Mouse (Mus musculus): ENCODE measurements around the gene Ankrd45. TPM values are rescaled to one million over a fixed set of nuclear protein-coding genes. Genes with fewer than 3 reads are reported as not detected.
"Not testable (repeated sequence)": the region's sequence is repeated elsewhere in the genome, so short reads cannot be mapped to it uniquely, and the experiment has no call there.

The Ankrd45 gene
- polyA plus RNA-seq, 1 experiment from 2014 or later, result 25.4 TPM

DNA sequence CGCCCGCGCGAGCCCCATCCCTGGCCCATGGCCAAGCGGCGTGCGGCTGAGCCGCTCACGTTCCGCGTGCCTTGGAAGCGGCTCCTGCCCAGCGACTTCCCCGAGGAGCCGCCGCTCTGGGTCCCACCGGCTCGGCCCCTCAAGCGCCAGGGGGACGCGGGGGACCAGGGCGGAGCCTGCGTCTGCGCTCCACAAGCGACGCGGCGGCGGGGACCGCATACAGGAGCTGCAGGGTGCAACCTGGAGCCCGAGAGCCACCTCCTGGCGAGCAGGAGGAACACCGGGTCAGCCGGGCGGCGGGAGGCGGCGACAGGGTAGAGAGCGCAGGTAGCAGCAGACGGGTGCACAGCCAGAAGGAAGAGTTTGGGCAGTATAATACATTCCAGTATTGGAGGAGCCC lies 28.2 kb downstream of the Ankrd45 start:
- 1% methylated on average over 40 of the region's 40 CpGs for WGBS
- ATAC-seq (ENCODE audit: low FRiP score, low TSS enrichment) (peak; percentile 88), DNase-seq (peak; percentile 86)
- Histone ChIP-seq H3K4me1 (ENCODE audit: control insufficient read depth, insufficient read depth, low read length) (no peaks in the 10 kb centered on the region), H3K9me3 (ENCODE audit: control insufficient read depth, low read length) (no peaks in the 10 kb centered on the region), H3K36me3 (ENCODE audit: control insufficient read depth, insufficient read depth, low read length) (no peaks in the 10 kb centered on the region), H3K9ac (replicated peaks; ENCODE audit: low read length) (peak overlapping the region; percentile 58; the same call in 1 of the 2 replicates), H3K27ac (replicated peaks; ENCODE audit: low read depth, low read length) (no peak overlapping the region), H3K4me2 (ENCODE audit: low read length) (peak overlapping the region; percentile 75), H3K27me3 (ENCODE audit: control insufficient read depth, insufficient read depth, low read length) (0 out of 2 replicates have a peak, but pooled peaks cover 3% of the 10 kb centered on the region), H3K4me3 (replicated peaks; ENCODE audit: low read depth, low read length) (peak overlapping the region; percentile 45)

DNA sequence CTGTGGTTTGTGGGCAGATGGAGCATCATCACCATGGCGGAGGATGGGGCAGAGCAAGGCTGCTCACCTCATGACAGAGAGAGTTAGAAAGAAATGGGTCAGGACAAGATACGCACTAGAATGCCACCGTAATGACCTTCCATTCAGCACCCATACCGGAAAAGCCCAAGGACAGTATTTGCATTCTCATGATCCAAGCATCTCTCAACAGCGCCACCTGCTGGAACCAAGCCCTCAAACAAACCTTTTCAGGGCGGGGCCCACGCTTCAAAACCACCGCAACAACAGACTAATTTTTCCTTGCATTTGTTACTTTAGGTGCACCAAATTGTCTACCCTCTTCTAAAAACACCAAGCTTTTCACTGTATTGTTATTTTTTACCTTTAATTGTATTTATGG lies 38.2 kb downstream of the Ankrd45 start:
- Histone ChIP-seq H3K4me1 (ENCODE audit: control insufficient read depth, insufficient read depth, low read length) (no peaks in the 10 kb centered on the region), H3K27me3 (ENCODE audit: control insufficient read depth, insufficient read depth, low read length) (no peaks in the 10 kb centered on the region), H3K4me3 (replicated peaks; ENCODE audit: low read depth, low read length) (no peak overlapping the region), H3K4me2 (ENCODE audit: low read length) (no peak overlapping the region), H3K9ac (replicated peaks; ENCODE audit: low read length) (no peak overlapping the region), H3K36me3 (ENCODE audit: control insufficient read depth, insufficient read depth, low read length) (no peaks in the 10 kb centered on the region), H3K27ac (replicated peaks; ENCODE audit: low read depth, low read length) (no peak overlapping the region), H3K9me3 (ENCODE audit: control insufficient read depth, low read length) (no peaks in the 10 kb centered on the region)
- WGBS, result 52% methylated on average over 8 of the region's 8 CpGs
- DNase-seq, result peak; percentile 58
- ATAC-seq (ENCODE audit: low FRiP score, low TSS enrichment), result no peak

DNA sequence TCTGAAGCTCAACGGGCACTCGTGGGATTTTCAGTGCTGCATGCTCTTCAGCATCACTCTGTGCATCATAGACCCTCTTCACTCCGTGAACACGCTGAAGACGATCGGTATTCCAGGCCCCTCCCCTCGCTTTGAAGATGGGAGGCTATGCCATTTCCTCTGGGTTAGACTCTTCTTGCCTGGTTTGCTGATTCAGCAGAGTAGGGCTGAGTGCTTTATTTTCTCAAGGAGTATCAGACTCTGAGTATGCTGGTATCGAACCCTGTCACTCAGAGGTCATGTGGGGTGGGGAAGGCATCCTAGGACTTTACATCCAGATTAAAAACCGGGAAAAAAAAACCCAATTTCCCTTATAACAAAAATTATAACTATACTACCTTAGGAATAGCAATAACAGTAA lies 39.9 kb downstream of the Ankrd45 start:
- Histone ChIP-seq H3K27ac (replicated peaks; ENCODE audit: low read depth, low read length) (no peak overlapping the region), H3K27me3 (ENCODE audit: control insufficient read depth, insufficient read depth, low read length) (no peaks in the 10 kb centered on the region), H3K4me2 (ENCODE audit: low read length) (no peak overlapping the region), H3K4me3 (replicated peaks; ENCODE audit: low read depth, low read length) (no peak overlapping the region), H3K9ac (replicated peaks; ENCODE audit: low read length) (no peak overlapping the region), H3K4me1 (ENCODE audit: control insufficient read depth, insufficient read depth, low read length) (no peaks in the 10 kb centered on the region), H3K36me3 (ENCODE audit: control insufficient read depth, insufficient read depth, low read length) (no peaks in the 10 kb centered on the region), H3K9me3 (ENCODE audit: control insufficient read depth, low read length) (no peaks in the 10 kb centered on the region)
- 87% methylated on average over 9 of the region's 9 CpGs for WGBS
- ATAC-seq (ENCODE audit: low FRiP score, low TSS enrichment) (no peak), DNase-seq (no peak)

DNA sequence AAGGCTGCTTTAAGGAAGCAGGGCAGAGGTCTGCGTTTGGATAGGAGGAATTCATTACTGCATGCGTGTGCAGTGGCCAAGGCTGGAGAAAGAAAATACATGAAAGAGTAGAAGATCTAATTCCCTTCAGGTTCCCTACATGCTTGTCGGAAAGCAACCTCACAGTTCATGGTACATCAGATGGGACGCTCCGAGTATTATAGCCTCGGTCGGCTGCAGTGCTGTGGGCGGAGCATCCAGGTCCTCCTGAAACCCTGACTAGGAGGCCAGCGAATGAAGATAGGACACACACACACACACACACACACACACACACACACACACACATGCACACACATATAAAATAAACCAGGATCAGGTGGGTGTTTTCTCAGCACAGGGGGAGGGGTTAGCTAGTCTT lies 41.2 kb downstream of the Ankrd45 start:
- ATAC-seq (ENCODE audit: low FRiP score, low TSS enrichment), result no peak
- WGBS, result 73% methylated on average over 9 of the region's 9 CpGs
- no peak overlapping the region for H3K9ac ChIP-seq (replicated peaks; ENCODE audit: low read length)
- no peaks in the 10 kb centered on the region for H3K9me3 ChIP-seq (ENCODE audit: control insufficient read depth, low read length)
- H3K27ac ChIP-seq (replicated peaks; ENCODE audit: low read depth, low read length), result no peak overlapping the region
- H3K4me3 ChIP-seq (replicated peaks; ENCODE audit: low read depth, low read length), result no peak overlapping the region
- DNase-seq, result no peak
- H3K36me3 ChIP-seq (ENCODE audit: control insufficient read depth, insufficient read depth, low read length), result no peaks in the 10 kb centered on the region
- no peaks in the 10 kb centered on the region for H3K27me3 ChIP-seq (ENCODE audit: control insufficient read depth, insufficient read depth, low read length)
- H3K4me2 ChIP-seq (ENCODE audit: low read length), result no peak overlapping the region
- no peaks in the 10 kb centered on the region for H3K4me1 ChIP-seq (ENCODE audit: control insufficient read depth, insufficient read depth, low read length)

DNA sequence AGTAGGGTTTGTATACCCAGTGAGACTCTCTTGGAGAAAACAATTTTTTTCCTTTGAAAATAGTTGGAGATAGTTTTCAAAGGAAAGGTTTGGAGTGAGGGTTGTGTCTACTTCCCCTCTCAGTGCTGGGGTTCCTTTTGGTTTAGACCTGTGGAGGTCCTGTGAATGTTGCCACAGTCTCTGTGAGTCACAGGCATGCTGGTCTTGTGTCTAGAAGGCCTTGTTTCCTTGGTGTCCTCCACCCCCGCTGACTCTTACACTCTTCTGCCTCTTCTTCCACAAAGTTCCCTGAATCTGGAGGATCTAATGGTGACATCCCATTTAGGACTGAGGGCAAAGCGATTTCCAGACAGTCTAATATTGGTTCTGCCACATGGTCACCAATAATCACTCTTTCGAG lies 42.9 kb downstream of the Ankrd45 start:
- Histone ChIP-seq H3K9me3 (ENCODE audit: control insufficient read depth, low read length) (no peaks in the 10 kb centered on the region), H3K36me3 (ENCODE audit: control insufficient read depth, insufficient read depth, low read length) (no peaks in the 10 kb centered on the region), H3K27me3 (ENCODE audit: control insufficient read depth, insufficient read depth, low read length) (no peaks in the 10 kb centered on the region), H3K4me1 (ENCODE audit: control insufficient read depth, insufficient read depth, low read length) (no peaks in the 10 kb centered on the region), H3K4me3 (replicated peaks; ENCODE audit: low read depth, low read length) (no peak overlapping the region), H3K9ac (replicated peaks; ENCODE audit: low read length) (no peak overlapping the region), H3K27ac (replicated peaks; ENCODE audit: low read depth, low read length) (no peak overlapping the region), H3K4me2 (ENCODE audit: low read length) (no peak overlapping the region)
- WGBS, result 90% methylated on average over 3 of the region's 3 CpGs
- no peak for DNase-seq
- ATAC-seq (ENCODE audit: low FRiP score, low TSS enrichment), result no peak

DNA sequence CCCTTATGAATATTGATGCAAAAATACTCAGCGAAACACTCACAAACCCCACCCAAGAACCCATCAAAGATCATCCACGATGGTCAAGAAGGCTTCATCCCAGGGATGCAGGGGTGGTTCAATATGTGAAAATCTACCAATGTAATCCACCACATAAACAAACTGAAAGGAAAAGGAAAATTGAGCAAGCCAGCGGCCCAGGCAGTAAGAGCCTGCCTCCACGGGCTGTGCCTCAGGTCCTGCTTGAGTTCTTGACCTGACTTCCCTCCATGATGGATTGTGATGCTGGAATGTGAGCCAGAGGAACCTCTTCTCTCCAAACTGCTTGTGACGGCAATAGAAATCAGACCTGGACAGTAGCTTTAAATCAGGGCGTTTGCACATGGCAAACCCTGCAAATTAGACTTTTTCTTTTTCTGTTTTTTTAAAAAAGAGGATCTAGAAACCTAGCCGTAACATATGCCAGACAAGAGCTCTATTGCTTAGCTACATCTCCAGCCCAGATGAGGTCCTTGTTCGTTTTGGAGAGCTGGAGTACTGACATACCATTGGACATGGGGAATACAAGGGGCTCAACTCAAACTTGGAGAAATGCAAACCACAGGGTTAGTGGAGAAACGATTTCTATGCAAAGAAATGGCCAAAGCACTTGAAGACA lies 47.9 kb downstream of the Ankrd45 start:
- no peak overlapping the region for H3K4me3 ChIP-seq (replicated peaks; ENCODE audit: low read depth, low read length)
- 83% methylated on average over 9 of the region's 9 CpGs for WGBS
- H3K4me2 ChIP-seq (ENCODE audit: low read length), result no peak overlapping the region
- no peak overlapping the region for H3K9ac ChIP-seq (replicated peaks; ENCODE audit: low read length)
- no peaks in the 10 kb centered on the region for H3K36me3 ChIP-seq (ENCODE audit: control insufficient read depth, insufficient read depth, low read length)
- DNase-seq (no peak), ATAC-seq (ENCODE audit: low FRiP score, low TSS enrichment) (no peak)
- H3K9me3 ChIP-seq (ENCODE audit: control insufficient read depth, low read length), result no peaks in the 10 kb centered on the region
- no peaks in the 10 kb centered on the region for H3K27me3 ChIP-seq (ENCODE audit: control insufficient read depth, insufficient read depth, low read length)
- no peak overlapping the region for H3K27ac ChIP-seq (replicated peaks; ENCODE audit: low read depth, low read length)
- no peaks in the 10 kb centered on the region for H3K4me1 ChIP-seq (ENCODE audit: control insufficient read depth, insufficient read depth, low read length)

DNA sequence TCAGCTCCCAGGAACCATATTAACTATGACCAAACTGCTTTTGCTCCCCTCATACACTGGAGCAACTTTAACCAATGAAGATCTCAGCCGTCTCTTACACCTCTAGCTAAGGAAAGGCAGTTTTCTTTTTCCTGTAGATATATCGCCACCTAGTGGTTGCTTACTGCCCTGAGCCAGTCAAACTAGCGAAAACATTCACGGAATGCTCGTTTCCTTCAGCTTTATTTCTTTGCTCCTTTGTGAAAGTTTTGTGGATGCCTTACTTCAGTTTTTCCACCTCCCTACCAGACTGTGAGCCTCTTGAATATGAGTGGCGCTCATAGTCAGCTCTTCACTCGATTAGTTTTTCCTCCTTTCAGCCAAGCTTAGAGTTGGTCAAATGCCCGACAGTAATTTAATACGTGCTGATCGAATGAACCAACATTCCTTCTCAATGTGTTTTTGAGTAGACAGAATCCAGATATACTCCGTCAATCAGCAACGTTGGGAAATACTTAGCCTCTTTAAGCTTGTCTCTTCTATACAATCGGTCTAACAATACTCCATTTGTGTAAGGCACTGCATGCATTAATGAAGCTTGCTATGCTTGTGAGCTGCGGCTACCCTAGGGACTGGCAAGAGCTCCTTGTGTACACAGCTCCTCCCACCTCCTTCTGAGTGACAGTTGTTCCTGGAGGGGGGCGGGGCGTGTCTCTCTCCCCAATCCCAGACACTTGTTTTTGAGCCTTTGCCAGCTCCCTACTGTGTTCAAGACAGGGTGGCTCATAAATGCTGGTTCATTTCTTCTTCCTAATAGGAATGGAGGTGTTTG lies 53.3 kb downstream of the Ankrd45 start:
- H3K4me2 ChIP-seq (ENCODE audit: low read length), result peak overlapping the region; percentile 66

DNA sequence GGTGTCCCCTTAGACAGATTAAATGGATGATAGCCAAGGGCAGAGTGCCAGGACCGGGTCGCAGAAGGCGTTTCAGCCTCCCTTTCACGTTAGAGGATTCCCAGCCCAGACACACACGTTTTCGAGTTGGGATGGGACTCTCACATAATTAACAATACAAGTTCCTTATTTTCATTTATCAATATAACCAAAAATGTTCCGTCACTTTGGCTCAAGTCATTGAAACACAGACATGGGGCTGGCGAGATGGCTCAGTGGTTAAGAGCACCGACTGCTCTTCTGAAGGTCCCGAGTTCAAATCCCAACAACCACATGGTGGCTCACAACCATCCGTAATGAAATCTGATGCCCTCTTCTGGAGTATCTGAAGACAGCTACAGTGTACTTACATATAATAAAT lies 53.9 kb downstream of the Ankrd45 start:
- H3K27ac ChIP-seq (replicated peaks; ENCODE audit: low read depth, low read length), result peak overlapping the region; percentile 71; the same call in 1 of the 2 replicates
- H3K4me2 ChIP-seq (ENCODE audit: low read length), result peak overlapping the region; percentile 66
- ATAC-seq (ENCODE audit: low FRiP score, low TSS enrichment); DNase-seq; H3K9ac ChIP-seq (replicated peaks; ENCODE audit: low read length); H3K9me3 ChIP-seq (ENCODE audit: control insufficient read depth, low read length); H3K36me3 ChIP-seq (ENCODE audit: control insufficient read depth, insufficient read depth, low read length); H3K4me1 ChIP-seq (ENCODE audit: control insufficient read depth, insufficient read depth, low read length); H3K27me3 ChIP-seq (ENCODE audit: control insufficient read depth, insufficient read depth, low read length): not testable (repeated sequence)
- 48% methylated on average over 11 of the region's 11 CpGs for WGBS
- peak overlapping the region; percentile 37 for H3K4me3 ChIP-seq (replicated peaks; ENCODE audit: low read depth, low read length)

More for the DNA sequence above, 53.3 kb downstream of the Ankrd45 start:
- H3K27me3 ChIP-seq (ENCODE audit: control insufficient read depth, insufficient read depth, low read length), result no peaks in the 10 kb centered on the region
- no peaks in the 10 kb centered on the region for H3K4me1 ChIP-seq (ENCODE audit: control insufficient read depth, insufficient read depth, low read length)
- H3K9me3 ChIP-seq (ENCODE audit: control insufficient read depth, low read length), result no peaks in the 10 kb centered on the region
- WGBS, result 0% methylated on average over 16 of the region's 16 CpGs
- H3K27ac ChIP-seq (replicated peaks; ENCODE audit: low read depth, low read length), result peak overlapping the region; percentile 71
- ATAC-seq (ENCODE audit: low FRiP score, low TSS enrichment) (peak; percentile 96), DNase-seq (peak; percentile 95)
- no peak overlapping the region; the same call in 1 of the 2 replicates for H3K9ac ChIP-seq (replicated peaks; ENCODE audit: low read length)
- H3K36me3 ChIP-seq (ENCODE audit: control insufficient read depth, insufficient read depth, low read length), result no peaks in the 10 kb centered on the region
- H3K4me3 ChIP-seq (replicated peaks; ENCODE audit: low read depth, low read length), result peak overlapping the region; percentile 37

DNA sequence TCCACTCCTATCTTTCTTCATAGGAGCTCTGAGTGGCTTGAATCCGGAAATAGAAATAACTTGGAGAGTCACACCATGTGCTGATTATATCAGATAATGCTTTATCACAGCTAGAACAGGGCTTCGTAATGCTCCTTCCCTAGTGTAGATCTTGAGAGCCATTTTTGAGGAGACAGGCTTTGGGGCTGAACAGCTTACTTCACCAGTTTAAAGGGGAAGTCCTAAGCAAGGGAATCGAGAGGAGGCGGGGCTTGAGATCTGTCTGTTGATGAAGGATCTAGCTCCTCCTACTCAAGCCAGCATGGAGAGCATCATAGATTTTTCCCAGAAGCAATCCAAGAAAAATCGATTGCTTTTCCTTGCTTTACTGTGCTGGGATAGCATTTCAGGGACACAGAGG lies 57.4 kb downstream of the Ankrd45 start:
- no peak overlapping the region for H3K9ac ChIP-seq (replicated peaks; ENCODE audit: low read length)
- no peaks in the 10 kb centered on the region for H3K27me3 ChIP-seq (ENCODE audit: control insufficient read depth, insufficient read depth, low read length)
- no peaks in the 10 kb centered on the region for H3K9me3 ChIP-seq (ENCODE audit: control insufficient read depth, low read length)
- no peak for ATAC-seq (ENCODE audit: low FRiP score, low TSS enrichment)
- H3K4me1 ChIP-seq (ENCODE audit: control insufficient read depth, insufficient read depth, low read length), result no peaks in the 10 kb centered on the region
- no peak overlapping the region for H3K4me2 ChIP-seq (ENCODE audit: low read length)
- WGBS, result 78% methylated on average over 5 of the region's 5 CpGs
- no peak overlapping the region for H3K4me3 ChIP-seq (replicated peaks; ENCODE audit: low read depth, low read length)
- H3K27ac ChIP-seq (replicated peaks; ENCODE audit: low read depth, low read length), result no peak overlapping the region
- no peak for DNase-seq
- H3K36me3 ChIP-seq (ENCODE audit: control insufficient read depth, insufficient read depth, low read length), result no peaks in the 10 kb centered on the region
